Mouse (Mus musculus): ENCODE measurements around the gene Prkrip1. TPM values are rescaled to one million over a fixed set of nuclear protein-coding genes. Genes with fewer than 3 reads are reported as not detected.
A peak's percentile ranks its signal among the peaks of the same experiment; 100 is the strongest.
"Not testable (repeated sequence)": the region's sequence is repeated elsewhere in the genome, so short reads cannot be mapped to it uniquely, and the experiment has no call there.

The Prkrip1 gene
- polyA plus RNA-seq, 1 experiment from 2014 or later: 66.2 TPM

GRCm38 (mm10) chr5:136215211-136215610 is 16.4 kb upstream of the Prkrip1 start:
- Histone ChIP-seq H3K36me3 (ENCODE audit: control insufficient read depth, insufficient read depth, low read length) (peaks cover 22% of the 10 kb centered on the region), H3K27ac (ENCODE audit: low read depth, low read length) (no peak overlapping the region), H3K4me1 (ENCODE audit: control insufficient read depth, insufficient read depth, low read length) (no peaks in the 10 kb centered on the region), H3K9me3 (replicated peaks; ENCODE audit: control insufficient read depth, low read length) (no peaks in the 10 kb centered on the region), H3K4me2 (ENCODE audit: low read length) (no peak overlapping the region), H3K27me3 (replicated peaks; ENCODE audit: control insufficient read depth, insufficient read depth, low read length) (no peaks in the 10 kb centered on the region), H3K9ac (ENCODE audit: low read length) (no peak overlapping the region), H3K4me3 (ENCODE audit: low read depth, low read length) (no peak overlapping the region)
- ATAC-seq (no peak), DNase-seq (ENCODE audit: low spot score) (no peak)
- 89% methylated on average over 3 of the region's 3 CpGs for WGBS

DNA sequence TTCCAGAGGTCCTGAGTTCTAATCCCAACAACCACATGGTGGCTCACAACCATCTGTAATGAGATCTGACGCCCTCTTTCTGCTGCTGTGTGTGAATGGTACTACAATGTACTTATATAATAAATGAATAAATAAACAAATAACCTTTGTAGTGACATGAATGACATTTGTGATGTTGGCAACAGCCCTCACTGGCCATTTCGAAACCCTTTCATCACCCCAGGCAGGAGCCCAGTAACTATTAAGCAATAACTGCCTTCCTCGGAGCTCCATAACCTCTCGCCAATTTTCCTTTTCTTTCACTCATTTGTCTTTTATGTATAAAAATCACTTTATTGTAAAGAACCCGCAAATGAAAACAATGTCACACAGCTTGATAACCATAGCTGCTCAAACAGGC is 15.0 kb upstream of the Prkrip1 start:
- no peak for ATAC-seq
- WGBS: 82% methylated on average over 5 of the region's 5 CpGs

DNA sequence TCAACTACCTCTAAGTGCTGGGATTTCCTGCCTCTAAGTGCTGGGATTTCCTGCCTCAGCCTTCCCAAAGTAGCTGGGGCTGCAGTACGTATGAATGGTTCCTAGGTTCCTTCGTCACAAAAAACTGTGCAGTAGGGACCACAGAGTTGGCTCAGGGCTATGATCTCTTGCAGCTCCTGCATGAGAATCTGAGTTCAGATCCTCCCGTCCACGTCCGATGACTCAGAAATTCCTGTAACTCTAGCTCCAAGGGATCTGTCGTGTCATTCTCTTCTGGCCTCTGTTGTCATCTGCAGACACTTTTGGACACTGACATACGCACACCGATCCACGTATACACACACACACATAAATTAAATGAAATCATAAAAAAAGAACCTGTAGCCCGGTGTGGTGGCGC is 14.0 kb upstream of the Prkrip1 start:
- Histone ChIP-seq H3K9ac (ENCODE audit: low read length) (no peak overlapping the region), H3K27me3 (replicated peaks; ENCODE audit: control insufficient read depth, insufficient read depth, low read length) (no peaks in the 10 kb centered on the region), H3K4me1 (ENCODE audit: control insufficient read depth, insufficient read depth, low read length) (no peaks in the 10 kb centered on the region), H3K4me2 (ENCODE audit: low read length) (no peak overlapping the region), H3K4me3 (ENCODE audit: low read depth, low read length) (no peak overlapping the region), H3K27ac (ENCODE audit: low read depth, low read length) (no peak overlapping the region), H3K9me3 (replicated peaks; ENCODE audit: control insufficient read depth, low read length) (no peaks in the 10 kb centered on the region), H3K36me3 (ENCODE audit: control insufficient read depth, insufficient read depth, low read length) (no peaks in the 10 kb centered on the region)
- no peak for ATAC-seq
- no peak for DNase-seq (ENCODE audit: low spot score)
- 95% methylated on average over 11 of the region's 11 CpGs for WGBS

More for the DNA sequence above, 15.0 kb upstream of the Prkrip1 start:
- no peak overlapping the region for H3K27ac ChIP-seq (ENCODE audit: low read depth, low read length)
- peaks cover 8% of the 10 kb centered on the region for H3K36me3 ChIP-seq (ENCODE audit: control insufficient read depth, insufficient read depth, low read length)
- DNase-seq (ENCODE audit: low spot score): no peak
- no peaks in the 10 kb centered on the region for H3K9me3 ChIP-seq (replicated peaks; ENCODE audit: control insufficient read depth, low read length)
- H3K9ac ChIP-seq (ENCODE audit: low read length): no peak overlapping the region
- no peaks in the 10 kb centered on the region for H3K27me3 ChIP-seq (replicated peaks; ENCODE audit: control insufficient read depth, insufficient read depth, low read length)
- H3K4me3 ChIP-seq (ENCODE audit: low read depth, low read length): no peak overlapping the region
- no peaks in the 10 kb centered on the region for H3K4me1 ChIP-seq (ENCODE audit: control insufficient read depth, insufficient read depth, low read length)
- no peak overlapping the region for H3K4me2 ChIP-seq (ENCODE audit: low read length)

GRCm38 (mm10) chr5:136211341-136212102 is 12.8 kb upstream of the Prkrip1 start:
- 93% methylated on average over 14 of the region's 14 CpGs for WGBS
- not testable (repeated sequence) for H3K27ac ChIP-seq (ENCODE audit: low read depth, low read length); H3K9me3 ChIP-seq (replicated peaks; ENCODE audit: control insufficient read depth, low read length); H3K4me2 ChIP-seq (ENCODE audit: low read length); DNase-seq (ENCODE audit: low spot score); H3K27me3 ChIP-seq (replicated peaks; ENCODE audit: control insufficient read depth, insufficient read depth, low read length); H3K36me3 ChIP-seq (ENCODE audit: control insufficient read depth, insufficient read depth, low read length); H3K4me1 ChIP-seq (ENCODE audit: control insufficient read depth, insufficient read depth, low read length); H3K9ac ChIP-seq (ENCODE audit: low read length); H3K4me3 ChIP-seq (ENCODE audit: low read depth, low read length); ATAC-seq

DNA sequence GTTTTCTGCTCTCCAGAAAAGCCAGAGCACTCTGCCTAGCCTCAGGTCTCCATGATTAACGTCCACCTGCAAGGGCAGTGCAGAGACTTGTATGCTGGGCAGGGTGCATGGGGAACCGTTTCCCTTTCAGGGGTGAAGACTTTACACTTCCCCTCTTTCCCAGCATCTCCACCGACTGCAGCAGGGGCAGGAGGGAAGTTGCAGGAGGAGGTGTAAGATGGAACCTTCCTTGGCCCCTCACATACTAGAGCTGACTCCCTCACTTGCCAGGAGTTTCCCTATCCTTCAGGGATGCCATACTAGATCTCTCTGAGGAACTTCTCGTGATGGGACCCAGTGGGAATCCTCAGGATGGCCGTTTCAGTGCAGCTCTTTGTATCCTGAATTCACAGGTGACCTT is 11.8 kb upstream of the Prkrip1 start:
- Histone ChIP-seq H3K4me1 (ENCODE audit: control insufficient read depth, insufficient read depth, low read length) (no peaks in the 10 kb centered on the region), H3K4me3 (ENCODE audit: low read depth, low read length) (no peak overlapping the region), H3K27me3 (replicated peaks; ENCODE audit: control insufficient read depth, insufficient read depth, low read length) (no peaks in the 10 kb centered on the region), H3K9ac (ENCODE audit: low read length) (no peak overlapping the region), H3K4me2 (ENCODE audit: low read length) (no peak overlapping the region), H3K9me3 (replicated peaks; ENCODE audit: control insufficient read depth, low read length) (no peaks in the 10 kb centered on the region), H3K27ac (ENCODE audit: low read depth, low read length) (no peak overlapping the region), H3K36me3 (ENCODE audit: control insufficient read depth, insufficient read depth, low read length) (no peaks in the 10 kb centered on the region)
- DNase-seq (ENCODE audit: low spot score) (no peak), ATAC-seq (no peak)
- 75% methylated on average over 5 of the region's 5 CpGs for WGBS

DNA sequence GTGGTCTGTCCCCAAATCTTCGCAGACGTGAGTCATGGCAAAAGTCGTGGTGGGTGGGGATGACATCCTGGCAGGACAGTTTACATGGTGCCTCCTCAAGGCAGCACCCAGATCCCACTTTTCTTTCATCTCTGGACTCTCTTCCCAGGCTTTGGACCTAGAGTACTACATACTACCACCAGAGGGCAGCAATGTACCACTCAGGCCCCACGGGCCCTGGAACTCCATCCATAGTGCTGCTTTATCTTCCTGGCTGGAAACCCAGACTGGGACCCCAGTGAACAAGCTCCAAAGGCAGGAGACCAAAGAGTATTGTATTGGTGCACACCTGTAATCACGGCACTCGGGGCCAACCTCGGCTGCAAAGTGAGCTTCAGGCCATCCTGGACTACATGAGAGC is 3.1 kb upstream of the Prkrip1 start:
- peaks cover 6% of the 10 kb centered on the region for H3K4me1 ChIP-seq (ENCODE audit: control insufficient read depth, insufficient read depth, low read length)
- peaks cover 3% of the 10 kb centered on the region for H3K36me3 ChIP-seq (ENCODE audit: control insufficient read depth, insufficient read depth, low read length)
- no peaks in the 10 kb centered on the region for H3K27me3 ChIP-seq (replicated peaks; ENCODE audit: control insufficient read depth, insufficient read depth, low read length)
- ATAC-seq: peak; percentile 67
- no peak overlapping the region for H3K4me2 ChIP-seq (ENCODE audit: low read length)
- H3K27ac ChIP-seq (ENCODE audit: low read depth, low read length): no peak overlapping the region
- H3K4me3 ChIP-seq (ENCODE audit: low read depth, low read length): no peak overlapping the region
- no peak overlapping the region for H3K9ac ChIP-seq (ENCODE audit: low read length)
- WGBS: 21% methylated on average over 7 of the region's 7 CpGs
- no peaks in the 10 kb centered on the region for H3K9me3 ChIP-seq (replicated peaks; ENCODE audit: control insufficient read depth, low read length)
- peak; percentile 92 for DNase-seq (ENCODE audit: low spot score)

DNA sequence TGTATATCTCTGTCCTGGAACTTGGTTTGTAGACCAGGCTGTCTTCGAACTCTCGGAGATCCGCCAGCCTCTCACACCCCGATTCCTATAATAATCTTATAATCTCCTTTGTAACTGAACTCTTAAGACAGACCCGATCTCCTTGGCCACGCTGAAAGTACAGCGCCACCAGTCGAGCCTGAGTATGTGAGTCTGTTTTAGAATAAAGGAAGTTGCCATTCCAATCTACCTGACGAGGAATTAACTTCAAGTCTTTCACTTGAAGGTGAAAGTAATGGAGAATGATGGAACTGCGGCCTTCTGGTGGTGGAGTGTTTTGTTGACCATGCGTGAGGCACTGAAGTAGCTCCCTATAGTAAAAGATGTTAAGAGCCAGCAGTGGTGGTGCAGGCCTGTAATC is 763 bp upstream of the Prkrip1 start:
- Histone ChIP-seq H3K27me3 (replicated peaks; ENCODE audit: control insufficient read depth, insufficient read depth, low read length) (no peaks in the 10 kb centered on the region), H3K27ac (ENCODE audit: low read depth, low read length) (no peak overlapping the region), H3K36me3 (ENCODE audit: control insufficient read depth, insufficient read depth, low read length) (peaks cover 26% of the 10 kb centered on the region), H3K9me3 (replicated peaks; ENCODE audit: control insufficient read depth, low read length) (no peaks in the 10 kb centered on the region), H3K4me2 (ENCODE audit: low read length) (peak overlapping the region; percentile 58), H3K4me3 (ENCODE audit: low read depth, low read length) (peak overlapping the region; percentile 96), H3K4me1 (ENCODE audit: control insufficient read depth, insufficient read depth, low read length) (peaks cover 6% of the 10 kb centered on the region), H3K9ac (ENCODE audit: low read length) (peak overlapping the region; percentile 84)
- 23% methylated on average over 11 of the region's 11 CpGs for WGBS
- DNase-seq (ENCODE audit: low spot score) (peak; percentile 25), ATAC-seq (no peak)

GRCm38 (mm10) chr5:136191870-136192269 is 6.9 kb downstream of the Prkrip1 start:
- Histone ChIP-seq H3K27me3 (replicated peaks; ENCODE audit: control insufficient read depth, insufficient read depth, low read length) (no peaks in the 10 kb centered on the region), H3K9me3 (replicated peaks; ENCODE audit: control insufficient read depth, low read length) (no peaks in the 10 kb centered on the region), H3K4me2 (ENCODE audit: low read length) (no peak overlapping the region), H3K4me3 (ENCODE audit: low read depth, low read length) (no peak overlapping the region), H3K27ac (ENCODE audit: low read depth, low read length) (no peak overlapping the region), H3K4me1 (ENCODE audit: control insufficient read depth, insufficient read depth, low read length) (no peaks in the 10 kb centered on the region), H3K9ac (ENCODE audit: low read length) (no peak overlapping the region), H3K36me3 (ENCODE audit: control insufficient read depth, insufficient read depth, low read length) (peaks cover 93% of the 10 kb centered on the region)
- 87% methylated on average over 7 of the region's 7 CpGs for WGBS
- DNase-seq (ENCODE audit: low spot score) (no peak), ATAC-seq (no peak)

- no peak overlapping the region for H3K4me2 ChIP-seq (ENCODE audit: low read length)
- H3K27ac ChIP-seq (ENCODE audit: low read depth, low read length): no peak overlapping the region
- DNase-seq (ENCODE audit: low spot score) (peak; percentile 73), ATAC-seq (peak; percentile 62; the same call in 1 of the 2 replicates)
- no peak overlapping the region for H3K4me3 ChIP-seq (ENCODE audit: low read depth, low read length)
- no peak overlapping the region for H3K9ac ChIP-seq (ENCODE audit: low read length)
- H3K36me3 ChIP-seq (ENCODE audit: control insufficient read depth, insufficient read depth, low read length): peaks cover 82% of the 10 kb centered on the region
- H3K4me1 ChIP-seq (ENCODE audit: control insufficient read depth, insufficient read depth, low read length): no peaks in the 10 kb centered on the region
- WGBS: 44% methylated on average over 4 of the region's 4 CpGs
- no peaks in the 10 kb centered on the region for H3K9me3 ChIP-seq (replicated peaks; ENCODE audit: control insufficient read depth, low read length)
- no peaks in the 10 kb centered on the region for H3K27me3 ChIP-seq (replicated peaks; ENCODE audit: control insufficient read depth, insufficient read depth, low read length)
Measured at GRCm38 (mm10) chr5:136186723-136187122, 12.0 kb downstream of the Prkrip1 start.

Data from forebrain, embryonic 14.5 days (tissue).